Mouse (Mus musculus): ENCODE measurements around the gene Prss33.
A peak's percentile ranks its signal among the peaks of the same experiment; 100 is the strongest.

Gene Prss33

GRCm38 (mm10) chr17:23786510-23786931 is 49.3 kb downstream of the Prss33 start:
- DNase-seq (ENCODE audit: low read depth, low spot score), result no peak

DNA sequence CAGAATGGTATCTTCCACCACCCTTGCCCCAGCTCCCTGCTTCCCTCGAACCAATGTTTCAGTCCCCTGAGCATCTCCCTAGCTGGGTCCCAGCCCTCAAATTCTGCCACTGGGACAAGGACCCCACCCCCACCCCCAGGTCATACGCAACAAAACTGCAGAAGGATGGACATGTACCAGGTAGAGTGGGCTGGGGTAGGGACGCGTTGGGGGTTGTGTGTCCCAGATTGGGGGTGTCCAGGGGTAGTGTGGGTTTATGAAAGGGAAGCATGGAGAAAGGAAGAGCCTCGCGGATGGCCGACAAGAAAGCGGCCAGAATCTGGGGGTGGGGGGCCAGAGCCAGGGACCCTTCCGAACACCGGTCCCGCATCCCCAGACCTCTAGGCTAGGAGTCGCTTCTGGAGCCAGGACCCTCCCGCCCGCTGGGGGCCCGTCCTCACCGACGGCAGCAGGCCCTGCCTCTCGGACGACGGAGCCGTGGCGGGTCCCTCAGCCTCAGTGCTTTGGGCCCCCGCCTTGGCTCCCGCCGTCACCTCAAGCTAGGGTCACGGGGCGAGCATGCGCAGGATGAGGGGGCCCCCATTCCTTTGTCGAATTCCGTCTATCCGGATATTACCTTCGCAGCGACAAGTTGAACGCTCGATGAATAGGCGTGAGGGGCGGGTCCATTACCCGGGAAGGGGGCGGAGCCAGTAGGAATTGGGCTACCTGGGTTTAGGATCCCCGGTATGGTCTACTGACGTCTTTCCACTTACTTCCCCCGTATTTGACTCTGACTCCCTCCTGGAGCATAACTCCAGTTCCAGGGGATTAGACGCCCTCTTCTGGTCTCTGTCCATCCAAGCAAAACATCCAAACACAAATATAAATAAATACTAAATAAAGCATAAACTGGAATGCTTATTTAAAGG is 50.0 kb downstream of the Prss33 start, which contains the start of gene Flywch2:
Gene Flywch2 (minus strand): TSS at position 521 of the 911 bp plus-strand sequence.
- DNase-seq (ENCODE audit: low read depth, low spot score), result peak; percentile 72

DNA sequence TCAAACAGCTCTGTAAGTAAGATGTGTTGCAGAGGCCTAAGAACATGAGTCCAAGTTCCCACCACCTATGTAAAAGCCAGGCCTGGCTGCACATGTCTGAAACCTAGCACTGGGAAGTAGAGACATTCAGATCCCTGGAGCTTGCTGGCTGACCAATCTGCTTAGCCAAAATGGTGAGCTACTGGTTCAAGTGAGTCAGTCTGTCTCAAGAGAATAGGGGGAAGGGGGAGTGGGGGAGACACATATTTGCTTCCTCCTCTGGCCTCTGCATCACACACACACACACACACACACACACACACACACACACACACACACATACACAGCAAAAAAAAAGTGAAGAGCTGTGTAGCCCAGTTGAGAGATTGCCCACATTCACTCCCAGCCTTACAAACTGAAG is 52.5 kb downstream of the Prss33 start:
- DNase-seq (ENCODE audit: low read depth, low spot score), result no peak
